Mouse (Mus musculus): Measurements from ENCODE around the gene Ccr7. TPM values are rescaled to one million over a fixed set of nuclear protein-coding genes. Genes with fewer than 3 reads are reported as not detected.

Gene Ccr7
- 0.25 and 0.78 TPM in 2 replicates for polyA plus RNA-seq (2016; fragmentation: Nextera tagmentation; extraction: Ambion mirVana)

DNA sequence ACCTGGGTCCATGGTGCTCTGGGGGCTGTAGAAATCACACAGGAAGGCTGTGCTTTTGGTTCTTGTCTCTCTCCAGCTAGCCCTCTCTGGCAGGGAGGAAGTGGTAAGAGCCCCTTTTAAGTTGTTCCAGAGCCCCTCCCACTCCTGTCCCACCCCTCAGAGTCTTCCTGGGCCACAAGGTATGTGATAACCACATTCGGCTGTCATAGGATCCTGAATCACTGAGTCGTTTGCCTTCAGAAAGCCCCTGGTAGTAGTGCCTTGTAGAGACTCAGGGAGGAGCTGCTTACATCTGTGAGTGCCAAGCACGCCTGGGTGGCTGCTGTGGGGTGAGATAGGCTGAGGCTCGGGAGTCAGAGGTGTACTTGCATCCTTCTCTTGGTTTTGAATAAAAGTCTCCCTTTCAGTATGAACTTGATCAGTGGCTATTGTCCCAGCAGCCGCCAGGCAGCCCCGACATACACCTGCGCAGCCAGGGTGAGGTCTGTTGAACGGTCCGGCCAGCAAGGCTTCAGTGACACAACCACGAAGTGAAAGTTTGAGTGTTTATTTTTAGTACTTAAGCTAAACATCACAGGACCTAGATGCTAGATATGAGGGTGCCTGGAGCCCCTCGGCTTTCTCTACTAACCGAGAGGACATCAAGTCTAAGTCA lies at the start of gene Ccr7:
Gene Ccr7, minus strand, starts transcription at position 91 of the 655 bp plus-strand sequence.
- Histone ChIP-seq H3K4me3 (peak within 1 kb of the TSS; percentile 37; the same call in 1 of the 2 replicates), H3K36me3 (no peaks in the 10 kb centered on the region), H3K27ac (no peak within 1 kb of the TSS), H3K27me3 (ENCODE audit: insufficient read depth, poor library complexity, severe bottlenecking) (peaks cover 15% of the 10 kb centered on the region; the same call in 1 of the 2 replicates), H3K4me1 (peaks cover 19% of the 10 kb centered on the region), H3K9me3 (no peaks in the 10 kb centered on the region)
- WGBS, result 44% methylated on average over 12 of the region's 12 CpGs
- no peak for DNase-seq (ENCODE audit: low spot score)

DNA sequence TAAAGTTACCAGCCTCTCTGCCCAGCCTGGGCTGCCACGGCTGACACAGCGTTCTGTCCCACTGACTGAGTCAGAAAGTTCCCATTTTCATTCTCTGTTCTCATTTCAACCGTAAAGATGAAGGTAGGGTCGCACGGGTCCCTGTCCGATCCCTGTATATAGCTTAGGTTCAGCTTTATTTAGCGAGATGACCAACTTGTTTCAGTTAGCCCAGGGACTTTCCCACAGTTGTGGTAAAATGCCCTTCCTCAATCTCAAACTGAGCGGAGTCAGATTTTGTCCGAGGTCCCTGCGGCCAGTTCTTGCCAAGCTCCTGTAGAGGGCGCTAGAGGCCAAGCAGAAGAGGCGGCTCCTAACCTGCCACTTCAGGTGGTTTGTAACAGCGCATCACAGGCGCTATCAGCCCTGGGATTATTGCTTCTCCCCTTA lies 34.3 kb upstream of the Ccr7 start:
- no peak overlapping the region for H3K4me3 ChIP-seq
- no peaks in the 10 kb centered on the region for H3K4me1 ChIP-seq
- no peaks in the 10 kb centered on the region for H3K9me3 ChIP-seq
- H3K27me3 ChIP-seq (ENCODE audit: insufficient read depth, poor library complexity, severe bottlenecking), result peaks cover 9% of the 10 kb centered on the region
- no peaks in the 10 kb centered on the region for H3K36me3 ChIP-seq
- no peak overlapping the region for H3K27ac ChIP-seq
- 24% methylated on average over 14 of the region's 14 CpGs for WGBS
- no peak for DNase-seq (ENCODE audit: low spot score)

DNA sequence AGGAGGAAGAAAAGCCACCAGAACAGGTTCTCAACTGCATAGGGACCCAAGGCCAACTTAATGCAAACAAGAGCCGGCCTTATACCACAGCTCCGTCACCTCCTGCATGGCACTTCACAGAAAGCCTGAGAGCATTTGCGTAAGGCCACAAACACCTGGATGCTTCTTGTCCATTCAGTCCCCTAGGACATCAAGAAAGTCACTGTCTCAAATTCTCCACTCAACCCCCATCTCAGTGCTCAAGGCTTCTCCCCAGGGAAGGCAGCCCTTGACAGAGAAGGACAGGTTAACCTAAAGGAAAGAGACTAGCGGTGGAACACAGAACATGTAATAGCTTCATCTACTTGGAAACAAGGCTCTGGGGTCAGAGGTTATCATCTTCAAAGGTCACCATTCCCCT lies 32.5 kb upstream of the Ccr7 start:
- Histone ChIP-seq H3K4me1 (no peaks in the 10 kb centered on the region), H3K36me3 (no peaks in the 10 kb centered on the region), H3K27ac (no peak overlapping the region), H3K27me3 (ENCODE audit: insufficient read depth, poor library complexity, severe bottlenecking) (peaks cover 9% of the 10 kb centered on the region), H3K9me3 (no peaks in the 10 kb centered on the region), H3K4me3 (no peak overlapping the region)
- no peak for DNase-seq (ENCODE audit: low spot score)
- 82% methylated on average over 4 of the region's 4 CpGs for WGBS

DNA sequence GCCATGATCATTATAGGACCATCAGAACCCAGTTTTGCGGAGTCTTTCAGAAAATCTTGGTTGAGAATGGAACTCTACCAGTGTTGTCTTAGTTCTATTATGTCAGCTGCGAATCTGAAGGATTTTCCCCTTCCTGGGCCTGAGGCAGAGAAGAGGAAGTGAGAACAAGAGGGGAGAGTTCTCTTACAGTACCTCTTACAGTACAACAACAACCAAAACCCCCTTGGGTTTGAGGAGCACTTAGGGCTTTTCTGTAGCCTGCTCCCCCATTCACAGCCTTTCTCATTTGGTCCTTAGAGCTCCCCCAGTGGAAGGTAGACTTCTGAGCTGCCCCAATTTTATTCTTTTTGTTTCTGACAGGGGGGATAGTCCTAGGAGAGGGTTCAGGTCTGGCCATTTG lies 32.0 kb upstream of the Ccr7 start:
- 73% methylated on average over 2 of the region's 2 CpGs for WGBS
- H3K4me3 ChIP-seq, result no peak overlapping the region
- peaks cover 9% of the 10 kb centered on the region for H3K27me3 ChIP-seq (ENCODE audit: insufficient read depth, poor library complexity, severe bottlenecking)

GRCm38 (mm10) chr11:99182575-99182974 lies 27.7 kb upstream of the Ccr7 start:
- no peak overlapping the region for H3K4me3 ChIP-seq
- H3K27me3 ChIP-seq (ENCODE audit: insufficient read depth, poor library complexity, severe bottlenecking), result no peaks in the 10 kb centered on the region
- no peaks in the 10 kb centered on the region for H3K36me3 ChIP-seq
- peaks cover 3% of the 10 kb centered on the region; the same call in 1 of the 2 replicates for H3K4me1 ChIP-seq
- no peak overlapping the region for H3K27ac ChIP-seq
- 68% methylated on average over 11 of the region's 11 CpGs for WGBS
- DNase-seq (ENCODE audit: low spot score), result no peak
- H3K9me3 ChIP-seq, result no peaks in the 10 kb centered on the region

More for the DNA sequence above, 32.0 kb upstream of the Ccr7 start:
- no peak for DNase-seq (ENCODE audit: low spot score)
- no peaks in the 10 kb centered on the region for H3K36me3 ChIP-seq
- no peak overlapping the region for H3K27ac ChIP-seq
- H3K9me3 ChIP-seq, result no peaks in the 10 kb centered on the region
- H3K4me1 ChIP-seq, result no peaks in the 10 kb centered on the region

- no peak overlapping the region for H3K27ac ChIP-seq
- H3K9me3 ChIP-seq, result no peaks in the 10 kb centered on the region
- no peak for DNase-seq (ENCODE audit: low spot score)
- peaks cover 6% of the 10 kb centered on the region; the same call in 1 of the 2 replicates for H3K4me1 ChIP-seq
- H3K36me3 ChIP-seq, result no peaks in the 10 kb centered on the region
- no peaks in the 10 kb centered on the region for H3K27me3 ChIP-seq (ENCODE audit: insufficient read depth, poor library complexity, severe bottlenecking)
- no peak overlapping the region for H3K4me3 ChIP-seq
- 86% methylated on average over 5 of the region's 5 CpGs for WGBS
Observed at GRCm38 (mm10) chr11:99180071-99180470, 25.2 kb upstream of the Ccr7 start.

GRCm38 (mm10) chr11:99177925-99178198 lies 23.0 kb upstream of the Ccr7 start:
- H3K27ac ChIP-seq, result no peak overlapping the region
- DNase-seq (ENCODE audit: low spot score), result no peak

DNA sequence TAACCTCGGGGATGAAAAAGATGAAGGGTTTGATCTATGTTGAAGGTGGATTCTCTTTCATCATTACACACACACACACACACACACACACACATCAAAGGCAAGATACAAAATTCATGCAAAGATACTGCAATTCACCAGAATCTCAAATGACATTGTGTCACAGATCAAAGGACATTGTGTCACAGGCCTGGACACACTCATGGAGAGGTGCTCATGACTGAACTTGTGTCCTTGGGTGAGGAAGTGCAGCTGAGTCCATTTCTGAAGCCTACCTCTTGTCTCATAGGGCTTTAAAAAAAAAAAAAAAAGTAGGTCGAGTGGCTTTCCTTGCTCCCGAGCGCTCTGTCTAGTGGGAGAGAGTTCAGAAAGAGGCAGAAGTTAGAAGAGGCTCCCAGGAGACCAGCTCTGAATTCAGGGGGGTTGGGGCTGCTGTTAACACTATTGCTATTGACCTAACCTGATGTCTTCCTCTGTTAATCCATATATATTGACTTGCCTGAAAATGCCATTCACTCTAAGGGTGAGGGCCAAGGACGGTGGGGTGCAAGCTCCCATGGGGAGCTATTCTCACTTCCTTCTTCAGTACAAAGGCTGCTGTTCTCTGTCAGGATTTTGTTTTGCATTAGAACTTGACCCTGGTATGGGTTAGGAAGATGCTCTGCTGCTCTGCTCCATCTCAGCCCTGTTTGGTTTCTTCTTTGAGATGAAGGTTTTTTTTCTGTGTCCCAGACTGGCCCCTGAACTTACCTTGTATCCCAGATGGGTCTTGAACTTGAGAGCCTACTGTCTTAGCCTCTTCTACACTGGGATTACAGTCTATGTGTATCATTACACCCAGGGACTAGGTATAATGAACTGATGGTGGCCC lies 22.4 kb upstream of the Ccr7 start:
- DNase-seq (ENCODE audit: low spot score), result no peak
- H3K4me1 ChIP-seq, result peaks cover 6% of the 10 kb centered on the region; the same call in 1 of the 2 replicates
- no peaks in the 10 kb centered on the region for H3K36me3 ChIP-seq
- H3K27me3 ChIP-seq (ENCODE audit: insufficient read depth, poor library complexity, severe bottlenecking), result no peaks in the 10 kb centered on the region
- 65% methylated on average over 5 of the region's 5 CpGs for WGBS
- H3K9me3 ChIP-seq, result no peaks in the 10 kb centered on the region
- H3K27ac ChIP-seq, result no peak overlapping the region
- H3K4me3 ChIP-seq, result no peak overlapping the region

More at GRCm38 (mm10) chr11:99177925-99178198, 23.0 kb upstream of the Ccr7 start:
- H3K27me3 ChIP-seq (ENCODE audit: insufficient read depth, poor library complexity, severe bottlenecking), result no peaks in the 10 kb centered on the region
- H3K4me1 ChIP-seq, result peaks cover 6% of the 10 kb centered on the region; the same call in 1 of the 2 replicates
- no peaks in the 10 kb centered on the region for H3K9me3 ChIP-seq
- H3K4me3 ChIP-seq, result no peak overlapping the region
- 56% methylated on average over 3 of the region's 3 CpGs for WGBS
- no peaks in the 10 kb centered on the region for H3K36me3 ChIP-seq

GRCm38 (mm10) chr11:99172002-99172401 lies 17.1 kb upstream of the Ccr7 start:
- DNase-seq (ENCODE audit: low spot score), result no peak
- H3K27ac ChIP-seq, result no peak overlapping the region
- WGBS, result 75% methylated on average over 4 of the region's 4 CpGs
- H3K4me1 ChIP-seq, result peaks cover 6% of the 10 kb centered on the region; the same call in 1 of the 2 replicates
- no peak overlapping the region for H3K4me3 ChIP-seq
- H3K27me3 ChIP-seq (ENCODE audit: insufficient read depth, poor library complexity, severe bottlenecking), result no peaks in the 10 kb centered on the region
- no peaks in the 10 kb centered on the region for H3K9me3 ChIP-seq
- no peaks in the 10 kb centered on the region for H3K36me3 ChIP-seq

DNA sequence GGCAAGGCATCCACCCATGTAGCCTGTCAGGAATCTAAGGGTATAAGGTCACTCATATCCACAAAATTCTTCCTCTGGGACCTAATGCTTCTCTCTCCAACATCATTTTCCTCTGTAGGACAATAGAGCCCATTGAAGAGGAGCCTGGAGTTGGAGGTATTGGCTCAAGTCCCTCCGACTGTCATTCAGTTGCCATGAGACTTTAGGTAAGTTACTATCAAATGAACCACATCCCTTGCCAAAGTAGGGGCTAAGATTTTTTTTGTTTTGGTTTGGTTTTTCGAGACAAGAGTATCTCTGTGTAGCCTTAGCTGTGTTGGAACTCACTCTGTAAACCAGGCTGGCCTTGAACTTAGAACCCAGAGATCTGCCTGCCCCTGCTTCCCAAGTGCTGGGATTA lies 16.6 kb upstream of the Ccr7 start:
- 64% methylated on average over 2 of the region's 2 CpGs for WGBS
- DNase-seq (ENCODE audit: low spot score), result no peak
- Histone ChIP-seq H3K4me3 (no peak overlapping the region), H3K4me1 (peaks cover 6% of the 10 kb centered on the region; the same call in 1 of the 2 replicates), H3K27me3 (ENCODE audit: insufficient read depth, poor library complexity, severe bottlenecking) (no peaks in the 10 kb centered on the region), H3K9me3 (no peaks in the 10 kb centered on the region), H3K36me3 (no peaks in the 10 kb centered on the region), H3K27ac (no peak overlapping the region)

GRCm38 (mm10) chr11:99170547-99171267 lies 15.8 kb upstream of the Ccr7 start:
- no peaks in the 10 kb centered on the region for H3K36me3 ChIP-seq
- no peak overlapping the region for H3K4me3 ChIP-seq
- no peaks in the 10 kb centered on the region for H3K9me3 ChIP-seq
- WGBS, result 75% methylated on average over 12 of the region's 12 CpGs
- DNase-seq (ENCODE audit: low spot score), result no peak
- H3K27ac ChIP-seq, result no peak overlapping the region
- peaks cover 6% of the 10 kb centered on the region; the same call in 1 of the 2 replicates for H3K4me1 ChIP-seq
- no peaks in the 10 kb centered on the region for H3K27me3 ChIP-seq (ENCODE audit: insufficient read depth, poor library complexity, severe bottlenecking)

GRCm38 (mm10) chr11:99170005-99170404 lies 15.1 kb upstream of the Ccr7 start:
- Histone ChIP-seq H3K27ac (no peak overlapping the region), H3K4me1 (peaks cover 6% of the 10 kb centered on the region; the same call in 1 of the 2 replicates), H3K36me3 (no peaks in the 10 kb centered on the region), H3K27me3 (ENCODE audit: insufficient read depth, poor library complexity, severe bottlenecking) (no peaks in the 10 kb centered on the region), H3K9me3 (no peaks in the 10 kb centered on the region), H3K4me3 (no peak overlapping the region)
- WGBS, result 86% methylated on average over 6 of the region's 6 CpGs
- no peak for DNase-seq (ENCODE audit: low spot score)

DNA sequence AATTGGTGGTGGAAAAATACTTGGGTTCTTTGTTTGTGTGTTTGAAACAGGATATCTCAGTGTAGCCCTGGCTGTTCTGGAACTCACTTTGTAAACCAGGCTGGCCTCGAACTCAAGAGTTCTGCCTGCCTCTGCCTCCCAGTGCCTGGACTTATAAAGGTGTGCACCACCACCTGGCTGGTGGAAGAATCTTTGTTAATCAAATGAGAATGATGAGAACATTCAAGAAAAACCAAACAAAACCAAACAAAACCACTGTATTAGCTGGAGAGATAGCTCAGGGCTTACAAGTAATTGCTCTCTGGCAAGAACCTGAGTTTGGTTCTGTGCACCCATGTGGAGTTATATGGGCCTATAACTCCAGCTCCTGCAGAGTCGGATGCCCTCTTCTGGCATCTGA lies 14.6 kb upstream of the Ccr7 start:
- Histone ChIP-seq H3K9me3 (no peaks in the 10 kb centered on the region), H3K36me3 (no peaks in the 10 kb centered on the region), H3K27me3 (ENCODE audit: insufficient read depth, poor library complexity, severe bottlenecking) (no peaks in the 10 kb centered on the region), H3K4me3 (no peak overlapping the region), H3K27ac (no peak overlapping the region), H3K4me1 (peaks cover 6% of the 10 kb centered on the region; the same call in 1 of the 2 replicates)
- 91% methylated on average over 2 of the region's 2 CpGs for WGBS
- DNase-seq (ENCODE audit: low spot score), result no peak
